Mouse (Mus musculus) cerebral cortex, adult 2 months (tissue): ENCODE data around the gene Pdpr.

Experiments
- WGBS: fragments of 180-500 bp; shearing (Covaris S2); methylation state at CpG from one replicate; pipeline ENCODE4 v1.1.7; 2018; 5-methylcytosine and 5-hydroxymethylcytosine counted together

Gene Pdpr

GRCm38 (mm10) chr8:111093865-111094718, at the start of gene Pdpr:
TSS of gene Pdpr (plus strand) at chr8:111094630.
- WGBS: 4% methylated on average over 72 of the region's 72 CpGs

- 95% methylated on average over 2 of the region's 2 CpGs for WGBS
These were observed 45.7 kb upstream of the Pdpr start for GRCm38 (mm10) chr8:111048694-111049093.

DNA sequence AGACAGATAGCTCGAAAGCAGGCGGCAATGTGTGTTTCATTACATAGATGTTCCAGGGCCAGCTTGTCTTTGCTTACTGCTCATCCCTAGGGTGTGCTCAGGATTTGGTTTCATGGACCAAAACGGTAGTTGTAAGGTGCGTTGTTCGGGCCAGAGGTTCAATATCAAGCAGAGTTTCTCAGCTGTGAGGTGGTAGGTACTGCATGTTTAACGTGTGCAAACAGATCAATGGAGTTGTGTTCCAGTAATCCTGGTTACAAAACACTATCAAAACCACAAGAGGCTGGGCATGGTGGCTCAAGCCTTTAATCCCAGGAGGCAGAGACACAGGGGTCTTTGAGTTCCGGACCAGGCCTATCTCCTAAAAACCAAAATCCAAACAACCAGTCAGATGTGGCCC, 45.3 kb upstream of the Pdpr start:
- WGBS: 94% methylated on average over 7 of the region's 7 CpGs

DNA sequence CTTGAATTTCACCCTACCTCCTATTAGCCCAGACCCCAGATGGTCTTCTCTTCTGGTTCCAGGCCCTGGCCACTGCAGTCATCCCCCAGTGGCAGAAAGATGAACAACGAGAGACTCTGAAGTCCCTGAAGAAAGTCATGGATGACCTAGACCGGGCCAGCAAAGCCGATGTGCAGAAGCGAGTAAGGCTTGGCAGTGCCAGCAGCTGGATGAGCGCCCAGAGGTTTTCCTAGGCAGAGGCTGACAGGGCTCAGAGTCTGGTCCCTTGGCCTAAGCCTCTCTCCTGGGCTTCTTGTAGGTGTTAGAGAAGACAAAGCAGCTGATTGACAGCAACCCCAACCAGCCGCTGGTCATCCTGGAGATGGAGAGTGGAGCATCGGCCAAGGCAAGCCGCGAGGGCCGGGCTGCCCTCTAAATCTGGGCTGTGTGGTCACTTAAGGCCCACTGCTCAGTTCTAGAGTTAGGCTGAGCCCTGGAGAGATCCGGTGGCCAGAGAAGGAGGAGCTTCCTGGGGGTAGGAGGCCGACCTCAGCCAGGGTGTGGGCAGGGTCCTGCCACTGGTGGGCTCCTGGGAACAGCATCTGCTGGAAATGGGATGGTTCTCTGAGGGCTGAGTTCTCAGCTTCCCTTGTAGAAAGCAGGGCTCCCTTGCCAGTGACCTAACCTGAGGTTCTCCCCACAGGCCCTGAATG, 40.5 kb upstream of the Pdpr start:
- 83% methylated on average over 12 of the region's 12 CpGs for WGBS

GRCm38 (mm10) chr8:111055031-111055634, 39.3 kb upstream of the Pdpr start:
- WGBS: 86% methylated on average over 17 of the region's 17 CpGs

GRCm38 (mm10) chr8:111055661-111056060, 38.8 kb upstream of the Pdpr start:
- 61% methylated on average over 2 of the region's 2 CpGs for WGBS

- WGBS: under 1% methylated on average over 66 of the region's 68 CpGs
These were observed 38.2 kb upstream of the Pdpr start, which contains the start of gene Exosc6 for GRCm38 (mm10) chr8:111056158-111056663. TSS of gene Exosc6 (plus strand) at chr8:111056339.

DNA sequence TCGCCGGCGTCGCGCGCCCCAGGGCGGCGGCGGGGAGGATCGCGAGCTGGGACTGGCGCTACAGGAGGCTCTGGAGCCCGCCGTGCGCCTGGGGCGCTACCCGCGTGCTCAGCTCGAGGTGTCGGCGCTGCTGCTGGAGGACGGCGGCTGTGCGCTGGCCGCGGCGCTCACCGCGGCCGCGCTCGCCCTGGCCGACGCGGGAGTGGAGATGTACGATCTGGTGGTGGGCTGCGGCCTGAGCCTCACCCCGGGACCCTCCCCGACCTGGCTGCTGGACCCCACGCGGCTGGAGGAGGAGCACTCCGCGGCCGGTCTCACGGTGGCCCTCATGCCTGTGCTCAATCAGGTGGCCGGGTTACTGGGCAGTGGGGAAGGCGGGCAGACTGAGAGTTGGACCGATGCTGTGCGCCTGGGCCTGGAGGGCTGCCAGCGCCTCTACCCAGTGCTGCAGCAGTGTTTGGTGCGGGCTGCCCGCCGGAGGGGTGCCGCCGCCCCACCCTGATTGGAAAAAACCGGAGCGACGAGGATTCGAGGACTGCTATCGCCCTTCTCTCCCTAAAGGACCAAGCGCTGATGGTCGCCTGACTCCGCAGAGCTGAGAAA, 37.6 kb upstream of the Pdpr start:
- WGBS: under 1% methylated on average over 61 of the region's 63 CpGs

DNA sequence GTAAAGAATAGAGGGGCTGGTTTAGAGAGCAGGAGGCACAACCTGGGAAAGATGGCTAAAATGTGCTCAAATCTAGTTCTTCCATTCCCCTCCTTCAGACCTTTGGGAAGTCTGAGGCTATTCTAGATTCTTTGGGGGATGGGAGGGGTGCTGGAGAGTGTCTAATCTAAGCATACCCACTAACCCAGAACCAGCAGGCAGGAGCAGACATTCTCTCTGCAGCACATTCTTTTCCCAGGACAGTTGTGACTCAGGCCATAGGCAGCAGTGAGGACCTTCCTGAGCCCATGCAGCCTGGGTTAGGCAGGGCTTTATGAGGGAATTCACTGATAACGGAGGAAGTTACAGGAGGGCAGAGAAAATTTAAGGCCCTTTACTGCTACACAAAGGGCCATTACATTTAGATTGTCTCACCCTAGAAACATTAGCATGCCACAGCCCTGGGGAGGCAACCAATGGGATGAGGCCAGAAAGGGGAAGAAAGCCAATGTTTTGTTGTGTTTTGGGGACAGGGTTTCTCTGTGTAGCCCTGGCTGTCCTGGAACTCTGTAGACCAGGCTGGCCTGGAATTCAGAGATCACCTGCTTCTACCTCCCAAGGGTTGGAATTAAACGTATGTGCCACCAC, 35.4 kb upstream of the Pdpr start:
- 77% methylated on average over 2 of the region's 2 CpGs for WGBS

DNA sequence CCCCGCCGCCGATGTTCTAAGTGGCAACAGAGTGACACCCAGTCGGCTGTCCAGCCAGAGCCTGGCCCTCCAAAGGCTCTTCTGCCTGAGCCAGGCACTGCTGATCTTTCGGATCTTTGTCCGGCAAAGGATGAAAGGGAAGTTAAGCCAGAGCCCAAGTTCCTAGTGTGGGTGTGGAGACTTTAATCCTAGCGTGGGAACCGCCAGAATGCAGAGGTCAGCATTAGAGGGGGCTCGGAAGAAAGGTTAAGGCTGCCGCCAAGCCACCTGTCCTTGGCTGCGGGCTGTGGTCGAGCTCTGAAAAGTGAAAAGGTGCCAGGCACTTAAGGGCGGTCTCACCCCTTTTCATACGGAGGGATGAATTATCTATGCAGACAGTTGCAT, 32.8 kb upstream of the Pdpr start:
- 3% methylated on average over 14 of the region's 14 CpGs for WGBS

DNA sequence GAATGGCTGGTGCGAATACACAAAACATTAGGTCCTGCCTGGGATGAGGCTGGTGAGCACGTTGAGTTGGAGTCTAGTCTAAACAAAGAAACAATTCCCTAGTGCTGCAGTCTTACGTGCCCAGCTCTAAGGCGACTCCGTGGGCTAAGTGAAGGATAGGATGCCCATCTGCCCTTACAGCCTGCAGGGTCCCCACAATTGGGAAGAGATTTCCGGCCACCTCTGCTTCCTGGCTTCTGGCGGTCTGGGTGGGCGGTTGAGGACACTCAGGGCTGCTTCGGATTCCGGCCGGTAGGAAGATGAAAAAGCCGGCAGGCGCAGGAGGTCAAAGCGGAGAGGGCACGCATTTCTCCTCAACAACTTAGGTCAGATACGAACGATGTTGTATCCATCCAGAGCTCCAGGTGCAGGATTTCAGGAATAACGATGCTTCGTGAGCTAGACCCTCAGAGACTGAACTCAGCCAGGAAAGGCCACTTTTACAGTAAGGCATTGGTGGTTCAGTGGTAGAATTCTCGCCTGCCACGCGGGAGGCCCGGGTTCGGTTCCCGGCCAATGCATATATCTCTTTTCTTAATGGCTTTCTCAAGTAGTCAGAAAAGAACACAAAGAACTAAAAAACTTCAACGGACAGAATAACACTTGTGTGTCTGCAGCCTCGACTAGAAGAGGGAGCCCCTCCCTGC, 32.2 kb upstream of the Pdpr start:
- WGBS: under 1% methylated on average over 27 of the region's 27 CpGs

- 48% methylated on average over 2 of the region's 2 CpGs for WGBS
These were observed 31.5 kb upstream of the Pdpr start for GRCm38 (mm10) chr8:111062893-111063292.

DNA sequence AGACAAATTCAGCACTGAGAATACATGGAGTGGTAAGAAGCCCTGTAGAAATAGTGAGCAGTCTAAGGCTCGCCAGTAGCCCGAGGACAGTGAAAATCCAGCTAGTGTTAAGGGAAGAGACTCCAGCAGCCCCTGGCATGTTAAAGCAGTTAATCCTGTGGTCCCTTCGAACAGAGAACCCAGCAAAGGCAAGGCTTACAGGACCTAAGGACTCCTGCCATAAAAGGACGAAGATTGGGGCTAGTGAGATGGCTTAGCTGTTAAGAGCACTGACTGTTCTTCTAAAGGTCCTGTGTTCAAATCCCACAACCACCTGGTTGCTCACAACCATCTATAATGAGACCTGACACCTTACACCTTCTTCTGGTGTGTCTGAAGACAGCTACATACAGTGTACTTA, 28.1 kb upstream of the Pdpr start:
- 64% methylated on average over 4 of the region's 4 CpGs for WGBS

DNA sequence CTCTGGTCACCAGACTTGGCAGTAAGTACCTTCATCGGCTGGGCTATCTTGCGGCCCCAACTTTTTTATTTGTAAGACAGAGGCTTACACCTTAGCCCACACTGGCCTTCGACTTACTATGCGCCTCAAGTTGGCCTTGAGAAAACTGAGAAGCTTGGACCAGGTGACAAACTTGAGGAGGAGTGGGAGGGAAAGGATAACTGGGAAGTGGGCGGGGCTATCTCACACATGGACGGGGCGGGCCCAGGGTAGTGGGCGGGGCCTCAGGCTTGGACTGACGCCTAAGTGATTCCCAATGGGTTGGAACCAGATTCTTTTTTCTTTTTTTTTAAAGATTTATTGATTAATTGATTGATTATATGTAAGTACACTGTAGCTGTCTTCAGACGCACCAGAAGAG, 27.0 kb upstream of the Pdpr start:
- 43% methylated on average over 10 of the region's 10 CpGs for WGBS

DNA sequence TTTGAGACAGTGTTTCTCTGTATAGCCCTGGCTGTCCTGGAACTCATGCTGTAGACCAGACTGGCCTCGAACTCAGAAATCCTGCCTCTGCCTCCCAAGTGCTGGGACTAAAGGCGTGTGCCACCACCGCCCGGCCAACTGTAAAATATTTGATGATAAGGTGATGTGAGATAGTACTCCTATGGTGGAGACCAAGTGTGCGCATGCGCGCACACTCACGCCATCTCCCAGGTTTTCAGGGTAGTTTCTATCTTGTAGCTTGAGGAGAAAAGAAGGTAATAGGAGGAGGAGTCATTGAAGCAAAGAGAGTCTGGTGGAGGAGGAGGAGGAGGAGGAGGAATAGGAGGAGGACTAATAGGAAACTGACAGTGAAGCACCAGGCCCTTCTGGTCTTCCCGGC, 25.8 kb upstream of the Pdpr start:
- 94% methylated on average over 9 of the region's 9 CpGs for WGBS

DNA sequence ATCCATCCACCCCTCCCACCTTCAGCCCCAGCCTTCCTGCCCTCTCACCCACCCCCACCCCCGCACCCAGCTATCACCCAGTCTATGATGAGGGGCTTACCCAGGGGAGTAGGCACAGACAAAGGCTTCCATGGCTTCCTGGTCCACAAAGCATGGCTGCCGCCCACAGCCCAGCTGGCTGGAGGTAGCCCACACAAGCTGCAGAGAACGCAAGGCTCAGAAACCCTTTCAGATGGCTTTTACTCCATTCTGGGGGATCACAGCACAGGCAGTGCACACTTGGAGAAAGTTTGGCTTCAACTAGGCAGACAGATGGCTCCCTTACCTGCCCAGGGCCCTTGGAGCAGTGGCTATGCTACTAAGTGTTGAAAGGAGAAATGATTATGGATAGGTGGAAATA, 18.5 kb upstream of the Pdpr start:
- WGBS: 48% methylated on average over 3 of the region's 3 CpGs

DNA sequence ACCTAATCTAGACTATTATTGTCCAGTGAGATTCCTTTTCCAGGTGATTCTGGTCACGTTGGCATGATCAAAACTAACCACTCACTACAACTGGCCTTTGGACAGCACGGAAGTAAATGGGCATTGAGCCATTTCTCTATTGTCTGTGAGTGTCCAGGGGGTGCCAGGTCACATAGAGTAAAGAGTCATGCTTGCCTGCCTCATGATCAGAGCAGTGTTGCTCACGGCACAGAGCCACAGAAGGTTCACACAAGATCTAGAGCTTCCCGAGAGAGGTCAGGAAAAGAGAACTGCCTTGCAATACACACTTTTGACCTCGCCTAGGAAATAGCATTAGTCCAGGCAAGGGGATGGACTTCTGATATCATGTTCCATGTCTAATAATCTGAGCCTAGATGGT, 15.0 kb upstream of the Pdpr start:
- WGBS: 70% methylated on average over 5 of the region's 5 CpGs

DNA sequence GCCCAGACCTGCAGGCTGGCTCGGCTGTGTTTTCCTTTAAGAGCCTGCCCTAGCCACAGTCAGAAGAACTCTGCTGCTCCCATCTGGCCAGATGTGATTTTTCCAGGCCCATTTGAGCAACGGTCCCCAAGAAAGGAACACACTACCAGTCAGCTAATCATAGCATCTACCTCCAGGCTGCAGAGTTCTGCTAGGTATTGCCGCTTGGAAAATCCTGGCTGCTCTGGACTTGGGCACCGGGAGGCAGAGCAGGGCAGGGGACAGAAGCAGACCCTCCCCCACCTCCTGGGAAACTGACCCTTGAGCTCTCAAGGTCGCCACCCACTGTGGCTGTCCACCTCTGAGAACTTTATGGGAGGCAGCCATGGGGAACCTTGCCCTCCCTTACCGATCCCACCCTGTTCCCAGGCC, 14.6 kb upstream of the Pdpr start:
- WGBS: 60% methylated on average over 6 of the region's 6 CpGs

DNA sequence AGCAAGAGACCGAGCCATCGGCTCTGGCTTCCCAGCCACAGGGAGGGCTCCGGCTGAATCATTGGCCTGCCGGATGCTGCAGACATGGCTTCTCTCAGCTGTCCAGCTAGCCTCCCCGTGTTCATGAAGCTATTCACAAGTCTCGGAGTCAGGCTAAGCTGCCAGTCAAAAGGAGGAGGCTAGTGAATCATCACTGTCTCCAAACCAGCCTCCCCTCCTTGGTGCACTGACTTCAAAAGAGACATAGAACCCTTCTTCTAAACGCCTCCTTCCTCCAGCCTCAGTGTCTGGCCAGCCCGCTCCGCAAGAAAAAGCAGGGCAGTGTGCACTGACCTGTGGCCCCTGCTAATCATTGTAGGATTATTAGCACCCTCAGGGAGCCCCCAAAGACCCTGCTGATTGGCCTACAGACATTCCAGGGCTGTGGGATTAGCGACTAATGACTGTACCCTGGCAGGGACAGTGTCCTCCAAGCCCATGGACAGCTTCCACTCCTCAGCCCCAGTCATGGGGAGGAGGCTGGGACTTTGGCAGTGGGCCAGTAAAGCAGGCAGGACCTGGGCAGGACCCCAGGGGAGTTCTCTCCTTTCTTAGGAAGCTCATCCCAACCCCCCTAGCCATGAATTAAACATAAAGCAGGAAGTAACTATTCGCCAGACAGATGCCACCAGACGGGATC, 12.7 kb upstream of the Pdpr start:
- 51% methylated on average over 12 of the region's 12 CpGs for WGBS

DNA sequence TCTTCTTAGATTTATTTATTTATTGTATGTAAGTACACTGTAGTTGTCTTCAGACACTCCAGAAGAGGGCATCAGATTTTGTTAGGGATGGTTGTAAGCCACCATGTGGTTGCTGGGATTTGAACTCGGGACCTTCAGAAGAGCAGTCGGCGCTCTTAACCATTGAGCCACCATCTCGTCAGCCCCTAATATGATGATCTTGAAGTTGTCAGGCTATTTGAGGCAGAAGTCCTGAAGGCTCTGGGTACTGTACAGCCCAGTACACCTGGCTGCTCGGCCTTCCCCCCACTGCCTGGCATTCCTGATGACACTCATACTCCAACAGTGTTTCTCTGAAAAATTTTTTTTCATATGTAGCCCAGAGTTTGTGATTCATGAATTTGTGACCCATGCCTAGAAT, 10.5 kb upstream of the Pdpr start:
- 92% methylated on average over 5 of the region's 5 CpGs for WGBS
